Mouse (Mus musculus): Measurements from ENCODE around the gene Gnb3.
"Not testable (repeated sequence)": the region's sequence is repeated elsewhere in the genome, so short reads cannot be mapped to it uniquely, and the experiment has no call there.

Gnb3 gene

DNA sequence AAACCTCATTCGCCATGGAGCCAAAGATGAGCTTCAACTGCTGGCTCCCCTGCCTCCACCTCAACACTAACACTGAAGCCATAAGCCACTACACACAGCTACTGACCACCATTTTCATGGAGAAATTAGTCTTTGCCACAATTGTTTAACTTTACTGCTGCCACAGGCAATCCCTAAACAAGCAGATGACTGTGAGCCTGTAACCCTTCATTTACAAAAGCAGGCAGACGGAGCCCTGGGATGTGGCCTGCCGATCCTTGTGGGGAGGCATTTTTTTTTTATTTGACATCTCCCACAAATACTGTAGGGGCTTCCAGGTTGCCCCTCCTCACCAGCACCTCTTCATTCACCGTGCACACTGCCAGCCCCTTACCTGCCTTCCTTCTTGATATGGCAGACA is 23.5 kb downstream of the Gnb3 start:
- DNase-seq (ENCODE audit: low read depth, low spot score): no peak

DNA sequence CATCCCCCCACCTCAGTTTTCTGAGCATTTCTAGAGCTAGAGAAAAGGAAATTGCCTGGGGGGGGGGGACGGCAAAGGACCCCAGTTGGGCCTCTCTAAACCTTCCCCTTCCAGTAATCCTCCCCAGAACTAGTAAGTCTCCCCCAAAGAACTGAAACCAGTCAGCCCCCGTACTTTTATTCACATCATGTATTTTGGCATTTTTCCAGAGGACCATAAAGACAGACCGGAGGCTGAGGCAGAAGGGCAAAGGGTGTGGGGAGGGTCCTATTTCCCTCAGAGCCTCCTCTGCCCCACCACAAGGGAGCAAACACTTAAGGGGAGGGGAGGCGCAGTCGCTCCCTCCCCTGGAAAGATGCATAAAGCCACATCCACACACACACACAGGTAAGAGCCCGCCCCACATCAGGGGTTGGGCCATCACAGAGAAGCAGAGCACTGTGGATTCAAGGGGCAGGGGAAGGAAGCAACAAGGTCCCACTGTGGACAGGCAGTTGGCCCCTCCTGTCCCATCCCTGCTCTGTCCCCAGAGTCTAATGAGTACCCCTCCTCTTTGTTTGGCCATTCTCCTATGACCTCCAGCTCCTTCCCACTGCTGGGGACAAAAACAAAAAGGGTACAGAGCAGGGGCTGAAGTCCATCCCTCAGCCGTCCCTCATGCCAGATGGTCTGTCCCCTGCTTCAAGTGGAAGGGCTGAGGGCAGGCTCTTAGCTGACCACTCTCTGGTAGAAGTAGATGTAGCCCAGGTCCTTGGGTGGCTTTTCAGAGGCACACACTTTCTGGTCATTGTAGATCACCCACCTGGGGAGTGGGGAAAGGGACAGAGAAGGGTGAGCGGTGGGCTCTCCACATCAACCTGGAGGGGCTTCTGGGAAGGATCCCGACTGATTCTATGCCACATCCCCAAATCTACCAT is 25.0 kb downstream of the Gnb3 start:
- no peak for DNase-seq (ENCODE audit: low read depth, low spot score)

DNA sequence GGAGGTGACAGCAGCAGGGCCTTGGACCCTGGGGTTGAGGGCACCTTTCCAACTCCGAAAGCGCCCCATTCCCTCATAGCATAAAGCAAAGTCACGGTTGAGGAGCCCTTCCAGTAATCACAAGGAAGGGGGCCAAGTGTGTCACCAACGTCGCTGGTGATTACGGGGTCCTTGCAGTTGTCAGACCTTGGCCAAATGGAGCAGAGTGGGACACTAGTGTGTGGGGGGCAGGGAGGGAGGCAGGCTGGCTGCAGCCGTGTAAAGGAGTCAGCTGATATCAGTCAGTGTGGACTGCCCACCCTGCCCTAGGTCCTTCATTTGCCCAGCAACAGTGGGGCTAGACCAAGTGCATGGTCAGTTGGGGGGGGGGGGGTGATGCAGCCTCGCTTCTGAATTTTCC is 25.6 kb downstream of the Gnb3 start:
- no peak for DNase-seq (ENCODE audit: low read depth, low spot score)

DNA sequence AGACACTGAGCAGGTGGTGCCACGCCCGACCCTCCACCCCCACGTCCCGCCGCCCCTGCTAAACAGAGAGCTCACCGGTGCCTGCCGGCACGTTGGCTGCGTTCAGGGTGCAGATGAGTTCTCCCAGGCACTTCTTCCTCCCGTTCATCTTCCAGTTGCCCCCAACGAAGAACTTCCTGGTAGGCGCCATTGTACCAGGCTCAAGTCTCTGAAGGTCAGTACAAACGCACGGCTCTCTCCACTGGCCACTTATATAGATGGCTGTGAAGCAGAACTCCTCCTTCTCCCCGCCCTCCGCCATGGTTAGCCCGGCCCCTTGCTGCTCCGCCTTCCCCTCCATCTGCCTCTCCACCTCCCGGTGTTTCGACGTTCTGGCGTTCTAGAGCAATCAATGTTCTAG is 26.1 kb downstream of the Gnb3 start, which contains the start of gene Tpi1:
Gene Tpi1, minus strand, starts transcription at position 364 of the 400 bp plus-strand sequence.
- peak; percentile 84 for DNase-seq (ENCODE audit: low read depth, low spot score)

DNA sequence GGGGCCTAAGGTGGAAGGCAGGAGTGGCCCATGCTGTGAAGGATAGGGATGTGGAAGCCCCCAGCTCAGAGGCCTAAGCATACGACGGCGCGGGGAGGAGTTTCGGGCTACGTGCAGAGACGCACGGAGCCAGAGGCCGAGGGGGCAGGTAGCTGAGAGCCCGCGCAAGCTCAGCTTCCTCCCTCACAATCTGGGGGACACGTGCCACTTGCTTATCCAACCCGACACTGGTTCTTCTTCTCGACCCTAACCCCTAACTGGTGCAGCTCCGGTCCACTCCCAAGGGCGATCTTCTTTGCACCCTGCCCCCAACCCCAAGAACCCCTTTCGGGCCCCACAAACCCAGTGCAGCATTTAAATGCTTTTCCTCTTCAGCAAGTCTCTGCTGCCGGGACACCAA is 26.6 kb downstream of the Gnb3 start:
- peak; percentile 65 for DNase-seq (ENCODE audit: low read depth, low spot score)

DNA sequence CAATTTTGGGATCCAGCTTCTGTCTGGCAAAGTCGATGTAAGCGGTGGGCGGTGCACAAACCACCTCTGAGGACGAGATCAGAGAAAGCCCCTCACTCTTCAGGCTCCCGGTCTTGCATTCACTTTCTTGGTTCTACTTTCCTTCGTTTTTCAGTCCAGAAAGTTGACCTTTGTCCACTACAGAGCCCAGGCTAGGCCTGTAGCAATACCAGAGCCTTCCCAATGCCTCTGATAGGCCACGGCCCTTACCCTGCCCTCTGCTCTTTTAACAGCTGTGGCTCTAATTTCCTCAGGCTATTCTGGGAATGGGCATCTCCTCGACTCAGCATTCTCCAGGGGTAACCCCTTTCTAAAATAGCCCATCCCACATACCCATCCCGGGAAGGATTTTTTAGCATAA is 27.2 kb downstream of the Gnb3 start:
- DNase-seq (ENCODE audit: low read depth, low spot score): no peak

DNA sequence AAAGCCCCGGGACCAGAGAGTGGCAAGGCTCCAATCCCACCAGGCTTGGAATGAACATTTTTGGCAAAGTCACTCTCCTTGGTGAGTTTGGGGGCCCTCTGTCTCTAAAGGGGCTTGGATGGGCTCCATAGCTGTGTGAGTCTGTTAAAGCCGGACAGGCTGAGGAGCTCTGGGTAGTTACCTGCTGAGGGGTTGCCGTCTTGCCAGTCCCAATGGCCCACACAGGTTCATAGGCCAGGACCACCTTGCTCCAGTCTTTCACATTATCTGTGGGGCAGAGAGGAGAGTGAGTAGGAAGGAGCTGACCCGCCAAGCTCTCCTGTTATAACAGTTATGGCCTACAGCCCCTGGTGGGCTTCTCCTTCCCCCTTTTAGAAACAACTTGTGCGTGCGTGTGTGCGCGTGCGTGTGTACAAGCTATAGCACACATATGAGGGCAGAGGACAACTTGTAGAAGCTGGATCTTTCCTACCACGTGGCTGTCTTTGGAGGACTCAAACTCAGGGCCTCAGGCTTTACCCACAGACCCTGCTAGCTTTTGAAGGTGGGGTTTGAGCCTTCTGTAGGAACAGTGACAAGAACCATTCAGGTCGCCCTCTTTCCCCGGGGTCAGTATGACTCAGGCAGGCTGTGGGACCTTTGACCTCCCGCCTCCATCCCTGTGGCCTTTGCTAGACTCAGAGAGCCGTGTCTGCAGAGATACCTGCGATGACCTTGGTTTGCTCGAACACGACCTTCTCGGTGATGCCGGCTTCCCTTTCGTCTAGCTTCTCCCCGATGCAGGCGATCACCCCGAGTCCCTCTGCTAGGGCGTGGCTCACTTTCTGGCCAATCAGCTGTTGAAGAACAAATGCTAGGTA is 28.1 kb downstream of the Gnb3 start:
- no peak for DNase-seq (ENCODE audit: low read depth, low spot score)

DNA sequence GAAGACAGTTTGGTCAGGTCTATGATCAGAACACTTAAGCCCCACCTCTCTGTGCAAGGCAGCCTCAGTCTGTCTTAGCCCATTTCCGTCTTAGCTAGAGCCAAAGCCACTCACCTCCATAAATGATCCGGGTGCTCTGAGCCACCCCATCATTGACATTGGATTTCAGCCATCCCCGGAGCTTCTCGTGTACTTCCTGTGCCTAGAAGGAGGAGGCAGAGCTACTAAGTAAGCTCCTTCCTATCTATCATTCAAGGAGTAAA is 28.7 kb downstream of the Gnb3 start:
- no peak for DNase-seq (ENCODE audit: low read depth, low spot score)

DNA sequence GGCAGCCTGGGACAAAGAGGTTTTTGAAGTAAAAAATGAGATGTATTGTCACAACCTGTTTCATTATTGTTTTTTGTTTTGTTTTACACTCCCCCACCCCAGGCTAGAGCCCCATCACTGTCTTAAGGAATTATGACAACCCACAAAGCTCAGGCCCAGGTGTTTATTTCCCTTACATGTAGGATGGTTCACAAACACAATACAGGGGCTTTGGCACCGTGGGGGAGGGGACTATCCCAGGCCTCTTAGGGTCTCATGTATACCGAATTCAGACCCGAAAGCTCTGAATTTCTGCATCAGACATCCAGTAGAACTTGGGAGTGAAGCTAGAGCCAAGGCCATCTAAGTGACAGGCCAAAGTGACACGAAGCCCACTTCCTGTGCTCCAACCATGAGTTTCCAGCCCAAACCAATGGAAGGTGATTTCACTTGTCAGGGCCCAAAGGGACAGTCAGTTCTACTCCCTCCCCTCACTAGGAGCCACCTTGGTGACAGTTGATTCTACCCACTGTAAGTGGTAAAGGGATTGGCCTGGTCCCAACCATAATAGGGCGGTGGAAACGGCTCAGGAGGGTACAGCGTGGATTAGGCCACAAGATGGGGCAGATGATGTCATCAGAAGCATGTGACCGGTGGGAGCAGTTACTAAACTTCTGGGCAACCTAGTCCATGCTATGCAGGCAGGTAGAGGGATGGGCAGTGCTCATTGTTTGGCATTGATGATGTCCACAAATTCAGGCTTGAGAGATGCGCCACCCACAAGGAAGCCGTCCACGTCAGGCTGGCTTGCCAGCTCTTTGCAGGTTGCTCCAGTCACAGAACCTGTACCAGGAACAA is 29.3 kb downstream of the Gnb3 start:
- not testable (repeated sequence) for DNase-seq (ENCODE audit: low read depth, low spot score)

DNA sequence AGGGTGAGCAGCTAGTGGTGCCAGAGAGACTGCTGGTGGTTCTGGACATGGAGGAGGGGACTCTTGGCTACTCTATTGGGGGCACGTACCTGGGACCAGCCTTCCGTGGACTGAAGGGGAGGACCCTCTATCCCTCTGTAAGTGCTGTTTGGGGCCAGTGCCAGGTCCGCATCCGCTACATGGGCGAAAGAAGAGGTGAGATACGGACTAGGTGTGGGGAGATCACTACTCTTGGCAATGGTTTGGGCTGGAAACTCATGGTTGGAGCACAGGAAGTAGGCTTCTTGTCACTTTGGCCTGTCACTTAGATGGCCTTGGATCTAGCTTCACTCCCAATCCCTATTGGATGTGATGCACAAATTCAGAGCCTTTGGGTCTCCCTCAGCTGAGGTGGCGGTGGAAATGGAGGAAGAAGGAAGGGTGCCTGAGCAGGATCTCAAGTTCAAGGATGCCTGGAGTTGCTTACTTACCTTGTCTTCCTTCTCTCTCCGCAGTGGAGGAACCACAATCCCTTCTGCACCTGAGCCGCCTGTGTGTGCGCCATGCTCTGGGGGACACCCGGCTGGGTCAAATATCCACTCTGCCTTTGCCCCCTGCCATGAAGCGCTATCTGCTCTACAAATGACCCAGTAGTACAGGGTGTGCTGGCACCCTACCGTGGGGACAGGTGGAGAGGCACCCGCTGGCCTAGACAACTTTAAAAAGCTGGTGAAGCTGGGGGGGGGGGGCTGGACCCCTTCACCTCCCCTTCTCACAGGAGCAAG is 30.1 kb downstream of the Gnb3 start:
- no peak for DNase-seq (ENCODE audit: low read depth, low spot score)

DNA sequence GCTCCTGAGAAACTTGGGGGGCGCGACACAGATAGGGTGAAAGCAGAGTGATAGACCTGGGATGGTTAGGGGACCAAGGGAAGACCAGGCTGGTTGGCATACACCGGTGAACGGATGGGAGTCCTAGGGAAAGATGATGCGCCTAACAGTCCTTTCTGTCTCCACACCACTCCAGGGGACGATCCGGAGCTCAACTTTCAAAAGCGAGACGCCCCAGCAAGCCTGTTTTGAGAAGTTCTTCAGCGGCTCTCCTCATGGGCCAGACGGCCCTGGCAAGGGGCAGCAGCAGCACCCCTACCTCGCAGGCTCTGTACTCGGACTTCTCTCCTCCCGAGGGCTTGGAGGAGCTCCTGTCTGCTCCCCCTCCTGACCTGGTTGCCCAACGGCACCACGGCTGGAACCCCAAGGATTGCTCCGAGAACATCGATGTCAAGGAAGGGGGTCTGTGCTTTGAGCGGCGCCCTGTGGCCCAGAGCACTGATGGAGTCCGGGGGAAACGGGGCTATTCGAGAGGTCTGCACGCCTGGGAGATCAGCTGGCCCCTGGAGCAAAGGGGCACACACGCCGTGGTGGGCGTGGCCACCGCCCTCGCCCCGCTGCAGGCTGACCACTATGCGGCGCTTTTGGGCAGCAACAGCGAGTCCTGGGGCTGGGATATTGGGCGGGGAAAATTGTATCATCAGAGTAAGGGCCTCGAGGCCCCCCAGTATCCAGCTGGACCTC is 30.9 kb downstream of the Gnb3 start:
- DNase-seq (ENCODE audit: low read depth, low spot score): no peak

DNA sequence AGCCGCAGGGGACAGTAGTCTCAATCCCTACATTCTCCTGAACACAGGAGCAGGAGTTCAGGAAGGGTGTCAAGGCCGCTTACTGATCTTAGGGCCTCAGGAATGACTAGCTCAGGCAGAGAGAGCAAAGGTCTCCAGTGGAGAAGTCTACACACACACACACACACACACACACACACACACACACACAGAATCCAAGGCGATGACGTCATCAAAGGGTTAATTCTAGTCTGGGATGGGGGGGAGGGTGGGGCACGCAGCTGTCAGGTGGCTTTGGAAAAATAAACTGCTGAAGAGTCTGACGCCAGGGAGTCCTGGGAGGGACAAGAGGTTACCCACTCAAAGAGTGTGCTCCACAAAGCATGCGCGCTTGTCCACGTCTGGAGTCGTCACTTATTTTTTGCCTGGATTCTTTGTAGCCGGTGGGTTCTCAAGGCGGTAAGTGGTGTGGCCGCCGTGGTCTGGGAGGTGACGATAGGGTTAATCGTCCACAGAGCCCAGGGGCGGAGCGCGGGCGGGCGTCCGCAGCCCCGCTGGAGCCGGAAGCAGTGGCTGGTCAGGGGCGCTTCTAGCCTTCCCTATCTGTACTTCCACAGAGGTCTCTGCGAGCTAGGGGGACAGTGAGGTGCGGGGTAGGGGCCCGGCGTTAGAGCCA is 31.6 kb downstream of the Gnb3 start, which contains the start of gene Spsb2:
Gene Spsb2, plus strand, starts transcription at position 304 of the 655 bp plus-strand sequence.
- DNase-seq (ENCODE audit: low read depth, low spot score): no peak

DNA sequence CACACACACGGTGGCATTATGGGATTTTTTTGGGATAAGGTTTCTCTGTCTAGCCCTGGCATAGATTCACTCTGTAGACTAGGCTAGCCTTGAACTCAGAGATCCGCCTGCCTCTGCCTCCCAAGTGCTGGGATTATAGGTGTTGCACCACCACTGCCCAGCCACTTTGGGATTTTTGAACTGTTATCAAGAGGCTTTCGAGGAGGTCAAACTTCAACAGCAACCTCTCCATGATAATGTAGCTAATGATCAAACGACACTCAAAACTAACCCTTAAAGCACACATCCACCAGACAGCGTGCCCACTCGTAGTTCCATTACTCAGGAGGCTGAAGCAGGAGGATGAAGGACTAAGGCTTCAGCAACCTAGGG is 32.1 kb downstream of the Gnb3 start:
- no peak for DNase-seq (ENCODE audit: low read depth, low spot score)

DNA sequence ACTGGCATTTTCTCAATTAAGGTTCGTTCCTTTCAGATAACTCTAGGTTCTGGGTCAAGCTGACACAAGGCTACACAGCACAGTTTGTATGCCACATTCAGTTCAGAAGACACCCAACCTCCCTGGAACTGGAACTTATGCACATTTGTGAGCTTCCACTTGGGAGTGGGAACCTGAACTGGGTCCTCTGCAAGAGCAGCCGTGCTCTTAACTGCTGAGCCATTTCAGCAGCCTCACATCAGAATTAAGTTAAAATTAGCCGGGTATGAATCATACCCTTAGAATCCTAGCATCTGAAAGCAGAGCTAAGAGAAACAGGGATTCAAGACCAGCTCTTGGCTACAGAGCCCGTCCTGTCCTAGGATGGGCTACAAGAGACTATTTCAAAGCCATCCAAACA is 32.7 kb downstream of the Gnb3 start:
- DNase-seq (ENCODE audit: low read depth, low spot score): peak; percentile 65

DNA sequence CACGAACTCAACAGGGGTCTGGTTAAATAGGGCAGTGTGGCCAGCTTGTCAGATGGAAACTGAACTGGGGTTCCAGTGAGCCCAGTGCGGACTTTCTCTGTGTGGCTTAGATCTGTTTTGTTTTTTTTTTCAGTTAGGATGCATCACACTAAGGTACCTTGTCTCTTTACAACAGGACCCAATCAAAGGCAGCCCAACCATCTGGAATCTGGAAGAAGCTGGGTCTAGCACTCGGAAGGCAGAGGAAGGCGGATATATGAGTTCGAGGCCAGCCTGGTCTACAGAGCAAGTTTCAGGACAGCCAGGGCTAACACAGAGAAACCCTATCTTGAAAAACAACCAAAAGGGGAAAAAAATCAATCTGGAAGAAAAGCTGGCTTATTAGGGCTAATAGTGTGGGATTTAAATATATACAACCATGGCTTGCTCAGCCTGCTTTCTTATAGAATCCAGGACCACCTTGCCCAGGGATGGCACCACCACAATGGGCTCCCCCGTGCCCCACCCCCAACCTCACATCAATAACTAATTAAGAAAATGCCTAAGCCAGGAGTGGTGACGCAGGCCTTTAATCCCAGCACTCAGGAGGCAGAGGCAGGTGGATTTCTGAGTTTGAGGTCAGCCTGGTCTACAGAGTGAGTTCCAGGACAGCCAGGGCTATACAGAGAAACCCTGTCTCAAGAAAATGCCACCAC is 33.5 kb downstream of the Gnb3 start:
- DNase-seq (ENCODE audit: low read depth, low spot score): no peak

DNA sequence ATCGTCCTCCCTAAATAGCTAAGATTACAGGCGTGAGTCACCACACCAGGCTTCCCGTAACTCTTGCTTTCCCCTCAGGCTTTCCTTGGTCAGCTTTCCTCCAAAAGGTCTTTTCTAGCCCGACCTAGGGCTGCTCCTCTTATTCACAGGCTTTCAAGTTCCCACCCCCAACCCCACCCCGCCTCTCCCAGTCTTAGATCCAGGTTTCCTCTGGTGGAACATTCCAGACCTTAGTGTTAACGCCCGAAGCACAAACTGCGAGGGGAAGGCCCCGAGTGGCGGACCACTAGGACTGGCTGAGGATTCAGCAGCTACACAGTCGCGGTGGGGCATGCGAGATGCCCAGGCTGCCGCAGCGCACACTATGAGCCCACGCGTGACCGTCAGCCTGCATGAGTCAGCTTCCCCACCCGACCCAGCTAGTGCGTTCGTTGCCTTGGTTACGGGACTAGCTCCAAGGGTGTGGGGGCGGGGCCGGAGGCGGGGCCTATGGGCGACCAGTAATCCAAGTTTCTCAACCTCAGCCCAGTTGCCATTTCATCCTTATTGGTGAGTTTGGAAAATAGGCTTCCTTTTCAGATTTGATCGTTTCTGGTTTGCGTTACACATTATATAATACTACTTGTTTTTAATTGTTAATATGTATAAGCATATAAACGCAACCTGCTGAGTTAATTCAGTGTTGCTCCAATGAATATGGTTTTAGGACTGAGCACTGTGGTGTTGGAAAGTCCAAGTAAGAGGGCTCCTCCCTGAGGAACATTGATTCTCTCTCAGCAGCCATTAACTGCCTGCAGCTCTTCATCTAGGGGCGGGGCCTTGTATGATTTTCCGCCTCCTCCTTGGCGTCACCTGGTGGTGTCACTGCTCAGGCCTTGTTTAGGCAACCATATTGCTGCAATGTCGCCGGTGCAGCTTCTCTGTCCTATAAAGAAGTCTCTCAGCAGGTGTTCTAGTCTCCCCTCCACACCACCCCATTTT is 34.4 kb downstream of the Gnb3 start:
- peak; percentile 97 for DNase-seq (ENCODE audit: low read depth, low spot score)

DNA sequence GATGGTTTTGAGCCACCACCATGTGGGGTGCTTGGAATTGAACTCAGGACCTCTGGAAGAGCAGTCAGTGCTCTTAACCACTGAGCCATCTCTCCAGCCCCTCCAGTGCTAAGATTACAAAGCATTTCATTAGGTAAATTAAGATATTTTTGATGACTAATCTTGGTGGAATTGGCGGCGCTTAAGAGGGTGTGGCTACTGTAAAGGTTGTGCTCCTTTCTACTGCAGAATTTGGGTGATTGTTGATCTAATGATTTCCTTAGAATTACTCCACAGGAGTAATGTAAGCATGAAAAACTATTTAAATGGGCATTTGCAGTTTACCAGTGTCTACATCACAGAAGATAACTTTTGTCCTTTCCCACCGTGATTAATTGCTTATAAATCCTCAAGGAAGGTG is 35.7 kb downstream of the Gnb3 start:
- no peak for DNase-seq (ENCODE audit: low read depth, low spot score)

DNA sequence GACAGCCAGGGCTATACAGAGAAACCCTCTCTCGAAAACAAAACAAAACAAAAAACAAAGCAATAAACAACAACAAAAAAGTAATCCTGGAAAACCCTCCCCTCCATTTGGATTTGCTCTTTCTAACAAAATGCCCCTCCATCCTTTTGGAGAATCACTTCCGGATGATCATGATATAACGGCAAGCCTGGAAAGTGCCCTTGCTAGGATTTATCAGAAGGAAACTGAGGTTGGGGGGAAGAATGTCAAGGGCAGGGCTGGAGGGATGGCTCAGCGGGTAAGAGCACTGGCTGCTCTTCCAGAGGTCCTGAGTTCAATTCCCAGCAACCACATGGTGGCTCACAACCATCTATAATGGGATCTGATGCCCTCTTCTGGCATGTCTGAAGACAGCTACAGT is 36.4 kb downstream of the Gnb3 start:
- not testable (repeated sequence) for DNase-seq (ENCODE audit: low read depth, low spot score)

All from telencephalon, adult 2 months (tissue).